Mouse (Mus musculus) fat pad, adult 2 months (tissue): Measurements from ENCODE around the gene Trak1.

Experiments
- DNase-seq: peaks from one replicate; pipeline ENCODE4 v3.0.0-alpha.2; 2011; ENCODE audit warnings: low read depth, low spot score; ENCODE audit errors: extremely low read depth

Gene Trak1

GRCm38 (mm10) chr9:121344344-121344743, 47.0 kb downstream of the Trak1 start:
- no peak for DNase-seq

GRCm38 (mm10) chr9:121345427-121346130, 48.3 kb downstream of the Trak1 start:
- no peak for DNase-seq

DNA sequence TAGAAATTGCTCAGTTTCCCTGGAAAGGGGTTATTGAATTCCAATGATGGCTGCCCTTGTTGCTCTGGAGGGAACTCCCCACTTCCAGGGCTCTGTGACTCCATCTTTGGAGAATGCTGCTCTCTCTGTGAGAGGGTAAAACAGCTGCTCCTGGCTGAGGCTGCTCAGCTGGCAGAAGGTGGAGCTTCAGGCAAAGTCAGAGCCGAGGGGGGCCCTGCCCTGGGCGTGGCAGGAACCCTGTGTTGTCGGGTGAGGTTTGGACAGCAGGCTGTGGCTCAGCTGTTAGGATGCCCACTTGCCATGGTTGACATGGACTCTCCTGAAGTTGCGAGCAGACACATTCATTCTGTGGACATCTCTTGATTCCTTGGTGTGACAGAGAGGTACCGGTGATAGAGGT, 49.3 kb downstream of the Trak1 start:
- no peak for DNase-seq

DNA sequence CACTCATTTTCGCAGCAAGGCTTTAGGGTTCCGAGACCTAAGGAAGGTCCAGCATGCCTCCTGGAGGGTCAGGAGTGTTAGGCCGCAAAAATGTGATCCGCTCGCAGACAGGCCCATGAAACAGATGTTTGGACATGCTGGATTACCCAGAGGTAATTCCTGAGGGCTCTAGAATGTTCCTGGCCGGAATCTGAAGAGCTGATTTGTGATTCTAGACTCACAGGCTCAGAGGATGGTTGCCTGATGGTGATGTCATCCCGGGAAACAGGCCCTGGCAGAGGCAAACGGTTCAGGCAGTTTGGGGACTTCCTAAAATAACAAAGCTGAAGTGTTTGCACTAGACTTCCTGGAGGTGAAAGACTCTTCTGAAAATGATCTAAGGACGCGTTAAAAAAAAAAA, 50.7 kb downstream of the Trak1 start:
- no peak for DNase-seq

- DNase-seq, result no peak
Observed at GRCm38 (mm10) chr9:121348476-121348875, 51.2 kb downstream of the Trak1 start.

- DNase-seq, result no peak
Observed at GRCm38 (mm10) chr9:121349111-121349510, 51.8 kb downstream of the Trak1 start.

DNA sequence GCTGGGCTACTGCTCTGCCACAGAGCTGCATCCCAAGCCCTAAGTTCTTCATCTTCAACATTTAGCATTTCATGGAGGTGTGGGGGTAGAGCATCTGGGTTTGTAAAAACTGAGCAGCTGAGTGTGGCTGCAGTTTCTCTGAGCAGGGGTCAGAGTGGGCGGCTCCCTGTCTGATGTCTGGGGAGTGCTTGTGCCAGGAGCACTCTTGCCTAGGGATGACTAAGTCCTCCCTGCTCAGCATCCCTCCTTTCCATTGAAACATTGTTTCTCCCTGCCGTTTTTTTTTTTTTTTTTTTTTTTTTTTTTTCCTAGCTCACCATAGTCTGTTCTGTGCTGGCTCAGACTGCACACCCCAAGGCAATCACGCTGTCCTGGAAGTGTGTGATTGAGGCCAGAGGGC, 53.3 kb downstream of the Trak1 start:
- DNase-seq, result no peak

DNA sequence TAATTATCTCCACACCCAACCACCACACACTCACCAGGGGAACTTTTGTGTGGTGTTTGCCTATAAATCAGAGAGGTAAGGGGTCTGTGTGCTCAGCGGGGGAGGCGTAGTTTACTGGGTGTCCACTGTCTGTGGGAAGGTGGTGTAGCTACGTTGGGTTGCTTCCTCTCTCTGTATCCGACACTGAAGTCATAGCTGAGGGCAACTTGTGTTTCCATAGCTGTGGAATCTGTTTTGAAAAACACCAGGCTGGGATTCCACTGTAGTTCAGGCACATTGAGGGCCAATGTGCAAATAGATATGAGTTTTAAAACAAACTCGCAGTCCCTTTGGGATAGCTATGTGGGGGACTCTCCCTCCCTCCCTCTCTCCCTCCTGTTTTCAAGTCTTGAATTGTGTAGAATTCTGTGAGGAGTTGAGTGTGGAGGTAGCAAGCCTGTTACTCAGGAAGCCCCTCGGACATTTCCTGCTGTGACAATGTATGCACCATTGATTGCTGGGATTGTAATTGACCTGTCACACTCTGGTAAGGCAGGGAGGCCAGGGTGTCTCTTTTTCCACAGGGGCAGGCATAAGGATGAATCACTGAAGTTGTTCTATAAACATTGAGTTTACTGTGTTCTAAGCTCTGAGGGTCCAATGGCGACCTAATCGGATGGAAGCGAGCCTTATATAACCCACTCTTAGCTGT, 54.2 kb downstream of the Trak1 start:
- DNase-seq, result no peak

GRCm38 (mm10) chr9:121352131-121352606, 54.9 kb downstream of the Trak1 start:
- peak; percentile 93 for DNase-seq

- no peak for DNase-seq
Observed at GRCm38 (mm10) chr9:121352726-121353125, 55.4 kb downstream of the Trak1 start.

DNA sequence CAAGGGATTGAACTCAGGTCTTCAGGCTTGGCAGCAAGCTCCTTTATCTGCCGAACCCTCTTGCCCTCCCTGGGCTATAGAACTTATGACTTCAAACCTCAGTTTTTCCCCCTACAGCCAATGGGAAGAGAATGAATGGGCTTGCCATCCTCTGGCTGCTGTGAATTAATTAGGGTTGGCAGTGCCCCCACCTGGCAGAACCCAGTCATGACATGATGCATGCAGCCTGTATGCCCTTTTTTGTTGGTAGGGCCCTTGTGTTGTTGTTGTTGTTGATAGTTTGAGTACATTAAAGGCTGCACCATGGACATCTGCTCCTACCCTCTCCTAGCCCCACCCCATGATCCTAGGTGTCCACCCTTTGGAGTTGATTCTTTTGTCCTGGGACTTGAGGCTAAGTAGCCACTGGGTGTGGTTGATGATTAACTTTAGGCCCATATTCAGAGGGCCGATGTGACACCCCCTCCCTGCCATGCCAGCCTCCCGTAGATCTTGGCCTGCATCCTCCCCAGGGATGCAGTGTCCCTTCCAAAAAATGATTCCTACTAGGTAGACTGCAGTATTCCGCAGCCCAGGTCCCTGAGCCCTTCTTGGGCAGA, 57.6 kb downstream of the Trak1 start:
- no peak for DNase-seq

GRCm38 (mm10) chr9:121355431-121356141, 58.3 kb downstream of the Trak1 start:
- no peak for DNase-seq

- DNase-seq, result no peak
Observed at GRCm38 (mm10) chr9:121357102-121357501, 59.8 kb downstream of the Trak1 start.

- no peak for DNase-seq
Observed at GRCm38 (mm10) chr9:121357582-121358275, 60.4 kb downstream of the Trak1 start.

- DNase-seq, result no peak
Observed at GRCm38 (mm10) chr9:121358418-121358817, 61.1 kb downstream of the Trak1 start.

DNA sequence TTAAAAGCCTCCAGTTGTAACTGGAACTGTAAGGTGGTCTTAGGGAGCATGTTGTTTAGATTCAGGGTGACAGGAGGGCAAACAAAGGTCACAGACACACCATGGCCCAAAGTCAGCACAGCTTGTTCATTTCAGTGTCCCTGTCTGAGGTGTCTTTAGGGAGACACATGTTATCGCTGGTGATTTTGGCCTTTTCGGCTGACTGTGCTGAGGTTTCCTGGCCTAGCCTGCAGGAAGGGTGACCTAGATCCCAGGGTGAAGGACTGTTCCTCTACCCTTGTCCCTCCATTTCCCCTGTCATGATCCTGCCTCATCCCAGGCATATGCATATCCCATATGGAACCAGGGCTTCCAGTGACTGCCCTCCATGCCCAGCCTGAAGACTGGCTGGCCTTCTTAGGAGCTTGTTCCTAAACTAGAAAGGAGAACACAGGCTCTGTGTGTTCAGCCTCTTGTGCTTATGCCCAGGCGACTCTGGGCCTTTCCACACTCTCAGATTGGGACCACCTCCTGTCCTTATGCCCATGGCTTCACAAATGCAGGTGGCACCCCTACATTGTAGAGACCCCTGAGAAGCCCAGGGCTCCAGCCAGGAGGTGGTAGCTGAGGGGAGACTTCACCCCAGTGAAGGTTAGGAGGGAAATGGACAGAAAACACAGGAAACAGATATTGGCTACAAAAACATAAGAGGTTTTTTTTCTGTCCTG, 62.1 kb downstream of the Trak1 start:
- no peak for DNase-seq

DNA sequence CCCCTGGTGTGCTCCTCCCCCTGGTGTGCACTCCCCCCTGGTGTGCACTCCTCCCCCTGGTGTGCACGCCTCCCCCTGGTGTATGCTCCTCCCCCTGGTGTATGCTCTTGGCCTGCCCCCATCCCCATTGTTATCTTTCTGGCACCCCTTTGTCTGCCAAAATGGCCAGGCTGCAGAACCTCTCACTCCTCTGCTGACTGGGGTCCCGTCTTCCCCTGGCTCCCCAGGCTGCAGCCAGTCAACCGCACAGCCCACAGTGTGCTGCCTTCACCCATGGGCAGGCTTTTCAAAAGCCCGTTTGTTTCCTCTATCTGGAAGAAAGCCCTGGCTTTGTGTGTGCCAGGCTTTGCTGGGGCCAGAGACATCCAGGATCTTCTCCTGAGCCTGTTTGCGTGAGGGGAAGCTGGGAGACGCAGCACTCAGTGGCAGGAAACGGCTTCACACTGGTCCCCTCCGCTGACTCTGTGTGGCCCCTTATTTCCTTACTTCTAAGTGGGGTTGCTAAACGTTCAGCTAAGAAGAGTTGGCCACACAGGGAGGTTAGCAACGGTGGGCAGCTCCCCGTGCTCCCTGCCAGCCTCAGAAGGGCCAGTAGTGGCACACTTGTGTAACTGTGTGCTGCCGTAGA, 63.1 kb downstream of the Trak1 start:
- no peak for DNase-seq

DNA sequence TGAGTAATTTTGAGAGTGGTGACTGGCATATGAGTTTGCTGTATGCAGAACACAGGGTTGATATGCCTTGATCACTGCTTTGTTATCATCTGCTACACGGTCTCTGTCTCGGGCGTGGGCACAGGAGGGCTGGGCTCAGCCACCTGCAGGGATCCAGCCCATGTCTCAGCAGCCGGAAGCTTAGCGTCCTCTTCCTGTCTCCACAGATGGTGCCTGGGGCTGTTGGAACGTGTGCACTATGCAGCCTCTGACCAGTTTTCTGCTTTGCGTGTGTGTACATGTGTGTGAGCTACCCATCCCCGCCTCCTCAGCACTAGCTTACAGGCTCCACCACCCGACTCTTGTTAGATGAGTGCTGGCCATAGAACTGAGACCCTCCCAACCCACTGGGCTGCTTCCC, 63.7 kb downstream of the Trak1 start:
- DNase-seq, result no peak

GRCm38 (mm10) chr9:121363932-121364331, 66.6 kb downstream of the Trak1 start:
- no peak for DNase-seq
